Mouse (Mus musculus) intestine, embryonic 14.5 days (tissue): Measurements from ENCODE around the gene Pgam1. TPM values are rescaled to one million over a fixed set of nuclear protein-coding genes. Genes with fewer than 3 reads are reported as not detected.
A peak's percentile ranks its signal among the peaks of the same experiment; 100 is the strongest.
"Not testable (repeated sequence)": the region's sequence is repeated elsewhere in the genome, so short reads cannot be mapped to it uniquely, and the experiment has no call there.

ENCODE experiments used
- ATAC-seq: fragments of 200-750 bp; cut with Nextera tagmentation; replicated peaks from 2 replicates; pipeline ENCODE4 v1.8.0; 2017; ENCODE audit warnings: low read depth, moderate number of reproducible peaks, moderate TSS enrichment, moderate library complexity; ENCODE audit not compliant: low FRiP score, low TSS enrichment
- DNase-seq: peaks from one replicate; pipeline ENCODE4 v3.0.0-alpha.2; 2018; ENCODE audit warnings: low spot score
- H3K27ac ChIP-seq: fragments of 300-500 bp; sonication (generic); 2 replicates; pipeline ENCODE4 v1.5.1; 2014; ENCODE audit warnings: low read depth, mild to moderate bottlenecking, control low read depth
- H3K27me3 ChIP-seq: fragments of 300-500 bp; sonication (generic); replicated peaks from 2 replicates; pipeline ENCODE4 v1.6.1; 2014; ENCODE audit warnings: low read length, control low read depth; ENCODE audit not compliant: control insufficient read depth, insufficient read depth
- H3K36me3 ChIP-seq: fragments of 300-500 bp; sonication (generic); 2 replicates; pipeline ENCODE4 v1.6.1; 2014; ENCODE audit warnings: low read length, control low read depth; ENCODE audit not compliant: control insufficient read depth, insufficient read depth
- H3K4me1 ChIP-seq: fragments of 300-500 bp; sonication (generic); replicated peaks from 2 replicates; pipeline ENCODE4 v1.6.1; 2014; ENCODE audit warnings: low read length, control low read depth, mixed read lengths; ENCODE audit not compliant: control insufficient read depth, insufficient read depth
- H3K4me2 ChIP-seq: fragments of 300-500 bp; sonication (generic); 2 replicates; pipeline ENCODE4 v1.6.1; 2014; ENCODE audit warnings: low read length
- H3K4me3 ChIP-seq: fragments of 300-500 bp; sonication (generic); 2 replicates; pipeline ENCODE4 v1.5.1; 2014; ENCODE audit warnings: low read depth, low read length, control low read depth, mixed read lengths
- H3K9ac ChIP-seq: fragments of 300-500 bp; sonication (generic); 2 replicates; pipeline ENCODE4 v1.6.1; 2014; ENCODE audit warnings: mild to moderate bottlenecking, low read length
- H3K9me3 ChIP-seq: fragments of 300-500 bp; sonication (generic); 2 replicates; pipeline ENCODE4 v1.6.1; 2016; ENCODE audit warnings: low read length, control low read depth; ENCODE audit not compliant: control insufficient read depth
- WGBS: fragments of 180-500 bp; shearing (Covaris S2); extraction: QIAGEN DNeasy Blood & Tissue Kit; methylation state at CpG from one replicate; pipeline ENCODE4 v1.1.7; 2014; 5-methylcytosine and 5-hydroxymethylcytosine counted together
- polyA plus RNA-seq: library from polyadenylated mRNA; unstranded; fragments of >200 nt; fragmentation: Nextera tagmentation; extraction: Ambion mirVana; gene quantifications from 2 replicates; pipeline ENCODE4 v1.2.1, GENCODE M21; 2014

Pgam1 gene
- polyA plus RNA-seq, 1 experiment from 2014 or later: 819 TPM

- no peaks in the 10 kb centered on the region for H3K27me3 ChIP-seq
- H3K36me3 ChIP-seq: no peaks in the 10 kb centered on the region
- H3K27ac ChIP-seq: 0 out of 2 replicates have a peak overlapping the region, but pooled peaks have one; percentile 18
- ATAC-seq: no peak
- H3K9me3 ChIP-seq: no peaks in the 10 kb centered on the region
- no peak for DNase-seq
- H3K9ac ChIP-seq: no peak overlapping the region
- no peak overlapping the region for H3K4me3 ChIP-seq
- H3K4me1 ChIP-seq: peaks cover 7% of the 10 kb centered on the region
- no peak overlapping the region for H3K4me2 ChIP-seq
- 54% methylated on average over 6 of the region's 6 CpGs for WGBS
These were observed 5.2 kb upstream of the Pgam1 start for GRCm38 (mm10) chr19:41906311-41907078.

- no peaks in the 10 kb centered on the region for H3K27me3 ChIP-seq
- no peak overlapping the region for H3K9ac ChIP-seq
- no peak overlapping the region for H3K4me2 ChIP-seq
- H3K4me3 ChIP-seq: no peak overlapping the region
- peaks cover 7% of the 10 kb centered on the region for H3K4me1 ChIP-seq
- 34% methylated on average over 8 of the region's 8 CpGs for WGBS
- no peaks in the 10 kb centered on the region for H3K9me3 ChIP-seq
- 0 out of 2 replicates have a peak overlapping the region, but pooled peaks have one; percentile 18 for H3K27ac ChIP-seq
- DNase-seq (no peak), ATAC-seq (no peak)
- no peaks in the 10 kb centered on the region for H3K36me3 ChIP-seq
These were observed 4.5 kb upstream of the Pgam1 start for GRCm38 (mm10) chr19:41907079-41907760.

GRCm38 (mm10) chr19:41908736-41909135 lies 3.0 kb upstream of the Pgam1 start:
- no peak overlapping the region for H3K27ac ChIP-seq

DNA sequence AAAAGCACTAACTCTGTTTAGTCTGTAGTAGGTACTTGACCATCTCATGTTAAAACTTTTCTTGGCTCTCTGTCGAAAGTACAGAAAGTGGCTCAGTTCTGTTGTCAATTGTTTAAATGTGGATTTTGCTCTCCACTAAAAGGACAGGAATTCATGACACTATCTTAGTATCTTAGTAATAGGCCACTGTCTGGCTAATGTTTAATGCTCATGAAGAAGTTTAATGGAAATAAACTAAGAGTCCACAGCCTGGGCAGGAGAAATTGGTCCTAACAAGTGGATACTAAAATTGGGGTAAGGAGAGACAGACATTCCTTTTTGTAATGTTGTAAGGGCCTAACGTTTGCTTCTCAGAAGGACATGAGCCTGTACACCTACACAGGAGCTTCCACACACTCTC lies 1.3 kb upstream of the Pgam1 start:
- no peak for DNase-seq
- H3K9me3 ChIP-seq: no peaks in the 10 kb centered on the region
- no peaks in the 10 kb centered on the region for H3K27me3 ChIP-seq
- peaks cover 12% of the 10 kb centered on the region for H3K36me3 ChIP-seq
- H3K27ac ChIP-seq: no peak overlapping the region
- no peak for ATAC-seq
- H3K4me3 ChIP-seq: no peak overlapping the region
- 74% methylated on average over 2 of the region's 2 CpGs for WGBS
- H3K9ac ChIP-seq: no peak overlapping the region
- no peak overlapping the region for H3K4me2 ChIP-seq
- peaks cover 20% of the 10 kb centered on the region for H3K4me1 ChIP-seq

More at GRCm38 (mm10) chr19:41908736-41909135, 3.0 kb upstream of the Pgam1 start:
- no peaks in the 10 kb centered on the region for H3K27me3 ChIP-seq
- no peak overlapping the region for H3K4me2 ChIP-seq
- no peaks in the 10 kb centered on the region for H3K9me3 ChIP-seq
- no peak overlapping the region for H3K4me3 ChIP-seq
- DNase-seq (no peak), ATAC-seq (no peak)
- H3K36me3 ChIP-seq: 0 out of 2 replicates have a peak, but pooled peaks cover 4% of the 10 kb centered on the region
- H3K4me1 ChIP-seq: peaks cover 13% of the 10 kb centered on the region
- H3K9ac ChIP-seq: no peak overlapping the region
- WGBS: 89% methylated on average over 3 of the region's 3 CpGs

GRCm38 (mm10) chr19:41912121-41913080 lies 678 bp downstream of the Pgam1 start:
- H3K27me3 ChIP-seq: no peaks in the 10 kb centered on the region
- DNase-seq: peak; percentile 75
- H3K4me3 ChIP-seq: peak overlapping the region; percentile 98
- H3K9me3 ChIP-seq: no peaks in the 10 kb centered on the region
- peak overlapping the region; percentile 95 for H3K9ac ChIP-seq
- H3K36me3 ChIP-seq: peaks cover 32% of the 10 kb centered on the region
- H3K4me1 ChIP-seq: peaks cover 20% of the 10 kb centered on the region
- peak overlapping the region; percentile 60 for H3K4me2 ChIP-seq
- WGBS: under 1% methylated on average over 46 of the region's 53 CpGs
- peak overlapping the region; percentile 91 for H3K27ac ChIP-seq
- peak; percentile 67 for ATAC-seq

DNA sequence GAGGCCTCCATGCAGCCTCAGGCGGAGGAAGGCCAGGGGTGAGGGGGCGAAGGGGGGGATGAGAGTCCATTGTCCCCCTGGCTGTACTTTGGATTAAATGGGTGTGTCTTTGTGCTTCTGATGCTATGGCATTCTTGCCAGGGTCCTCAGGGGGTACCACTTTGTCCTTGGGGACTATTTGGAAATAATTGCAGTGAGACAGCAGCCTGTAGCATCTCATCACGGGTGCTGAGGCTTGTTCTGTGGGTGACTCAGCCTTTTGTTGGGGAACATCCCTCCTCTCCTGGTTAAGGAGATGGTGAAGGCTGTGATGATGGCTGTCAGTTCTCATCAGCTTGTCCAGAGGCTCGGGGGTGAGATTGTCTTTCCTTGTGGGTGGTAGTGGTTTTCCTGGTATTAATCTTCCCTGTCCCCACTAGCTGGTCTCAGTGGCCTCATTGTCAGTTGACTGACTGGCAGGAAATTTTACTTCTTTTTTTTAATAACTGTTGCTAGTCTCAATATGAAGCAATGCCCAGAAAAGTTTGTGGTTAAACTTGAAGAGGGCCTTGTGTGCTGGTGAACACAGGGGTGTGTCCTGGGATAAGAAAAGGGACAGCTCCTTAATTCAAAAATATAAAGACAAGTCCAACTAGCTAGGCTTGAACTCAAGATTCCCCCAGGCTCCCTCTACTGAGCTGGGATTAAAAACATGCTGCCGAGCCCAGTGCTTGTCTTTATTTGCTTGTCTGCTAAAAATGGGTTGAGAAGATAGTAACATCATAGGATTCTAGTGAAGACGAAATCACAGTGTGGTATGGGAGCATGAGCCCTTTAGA lies 2.3 kb downstream of the Pgam1 start:
- Histone ChIP-seq H3K4me1 (peaks cover 13% of the 10 kb centered on the region), H3K9me3 (no peaks in the 10 kb centered on the region), H3K9ac (peak overlapping the region; percentile 95), H3K4me3 (peak overlapping the region; percentile 98), H3K4me2 (peak overlapping the region; percentile 60), H3K36me3 (peaks cover 38% of the 10 kb centered on the region), H3K27ac (no peak overlapping the region), H3K27me3 (no peaks in the 10 kb centered on the region)
- 50% methylated on average over 6 of the region's 6 CpGs for WGBS
- DNase-seq (no peak), ATAC-seq (no peak)

- not testable (repeated sequence) for H3K9me3 ChIP-seq, H3K9ac ChIP-seq, DNase-seq, H3K27ac ChIP-seq, H3K27me3 ChIP-seq, ATAC-seq
- Histone ChIP-seq H3K4me1 (peaks cover 13% of the 10 kb centered on the region), H3K36me3 (peaks cover 44% of the 10 kb centered on the region), H3K4me3 (peak overlapping the region; percentile 98), H3K4me2 (peak overlapping the region; percentile 60)
These were observed 2.8 kb downstream of the Pgam1 start for GRCm38 (mm10) chr19:41914592-41914882.

DNA sequence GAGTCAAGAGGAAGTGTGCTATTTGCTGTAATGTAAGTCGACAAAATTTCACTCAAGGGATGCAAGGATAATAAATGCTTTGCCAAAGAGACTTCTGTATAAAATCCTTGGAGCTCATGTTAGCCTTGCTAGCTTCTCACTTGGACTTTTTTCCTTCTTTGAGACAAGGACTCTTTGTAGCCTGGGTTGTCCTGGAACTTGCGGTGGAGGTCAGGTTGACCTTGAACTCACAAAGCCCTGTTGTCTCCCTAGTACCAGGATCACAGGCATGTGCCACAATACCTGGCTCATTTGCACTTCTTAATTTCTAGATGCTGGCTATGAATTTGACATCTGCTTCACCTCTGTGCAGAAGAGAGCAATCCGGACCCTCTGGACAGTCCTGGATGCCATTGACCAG lies 3.6 kb downstream of the Pgam1 start:
- 91% methylated on average over 3 of the region's 3 CpGs for WGBS

More for the DNA sequence above, 3.6 kb downstream of the Pgam1 start:
- no peak overlapping the region for H3K9ac ChIP-seq
- peaks cover 13% of the 10 kb centered on the region for H3K4me1 ChIP-seq
- peaks cover 50% of the 10 kb centered on the region for H3K36me3 ChIP-seq
- H3K9me3 ChIP-seq: no peaks in the 10 kb centered on the region
- H3K27me3 ChIP-seq: no peaks in the 10 kb centered on the region
- no peak overlapping the region for H3K27ac ChIP-seq
- ATAC-seq: no peak
- no peak for DNase-seq
- no peak overlapping the region for H3K4me3 ChIP-seq
- H3K4me2 ChIP-seq: no peak overlapping the region
